Mouse (Mus musculus) heart, adult 2 months (tissue): ENCODE measurements around the gene Lamc2.

ENCODE experiments used
- CTCF ChIP-seq: fragments of 200-600 bp; IDR thresholded peaks from 2 replicates; pipeline ENCODE4 v1.8.1; 2022; ENCODE audit warnings: antibody characterized with exemption, mild to moderate bottlenecking, moderate library complexity
- EP300 ChIP-seq: fragments of 200-500 bp; IDR thresholded peaks from 2 replicates; pipeline ENCODE4 v1.6.1; 2011; ENCODE audit warnings: low read depth, low read length, control low read depth; ENCODE audit not compliant: insufficient read depth
- POLR2A ChIP-seq: fragments of 200-500 bp; IDR thresholded peaks from 2 replicates; pipeline ENCODE4 v1.6.1; 2011; ENCODE audit warnings: mild to moderate bottlenecking, low read depth, low read length, control low read depth; ENCODE audit not compliant: insufficient read depth

DNA sequence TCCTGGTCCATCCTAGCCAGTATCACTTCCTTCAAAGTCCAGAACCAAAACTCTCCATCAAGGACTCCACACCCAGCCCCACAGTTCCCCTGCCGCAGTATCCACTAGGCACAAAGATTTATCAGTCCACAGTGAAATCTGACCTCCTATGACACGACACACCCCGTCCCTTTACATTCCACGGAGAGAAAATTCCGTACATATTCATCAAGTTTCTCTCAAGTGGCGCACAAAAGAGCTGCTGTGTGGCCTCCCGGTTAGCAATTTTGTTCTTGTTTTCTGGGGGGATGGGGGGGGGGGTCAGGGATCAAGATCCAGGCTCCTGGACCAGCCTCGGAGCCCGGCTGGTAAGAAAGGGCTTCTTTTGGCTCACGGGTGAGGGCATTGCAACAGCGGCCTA, 87.7 kb downstream of the Lamc2 start:
- TF ChIP-seq POLR2A (no peak), CTCF (no peak), EP300 (no peak)
